Mouse (Mus musculus) G1E (cell line): ENCODE measurements around the gene Vmn2r40.
"Not testable (repeated sequence)": the region's sequence is repeated elsewhere in the genome, so short reads cannot be mapped to it uniquely, and the experiment has no call there.

Experiments
- CTCF ChIP-seq: IDR thresholded peaks from 2 replicates; pipeline ENCODE4 v1.5.1; 2012; ENCODE audit warnings: low read depth, low read length, inconsistent platforms, mixed read lengths
- GATA1 ChIP-seq: IDR thresholded peaks from 2 replicates; pipeline ENCODE4 v1.6.1; 2012; ENCODE audit warnings: borderline replicate concordance, low read length, inconsistent platforms, mixed read lengths
- GATA2 ChIP-seq: IDR thresholded peaks from 2 replicates; pipeline ENCODE4 v1.6.1; 2012; ENCODE audit warnings: low read depth, low read length, inconsistent platforms, borderline replicate concordance
- POLR2AphosphoS5 ChIP-seq: IDR thresholded peaks from 2 replicates; pipeline ENCODE4 v1.6.1; 2012; ENCODE audit warnings: low read depth, low read length, inconsistent platforms; ENCODE audit not compliant: insufficient replicate concordance
- TAL1 ChIP-seq: conservative IDR thresholded peaks from 2 replicates; pipeline ENCODE4 v1.6.1; 2012; ENCODE audit warnings: low read depth, low read length, inconsistent platforms, mixed read lengths

DNA sequence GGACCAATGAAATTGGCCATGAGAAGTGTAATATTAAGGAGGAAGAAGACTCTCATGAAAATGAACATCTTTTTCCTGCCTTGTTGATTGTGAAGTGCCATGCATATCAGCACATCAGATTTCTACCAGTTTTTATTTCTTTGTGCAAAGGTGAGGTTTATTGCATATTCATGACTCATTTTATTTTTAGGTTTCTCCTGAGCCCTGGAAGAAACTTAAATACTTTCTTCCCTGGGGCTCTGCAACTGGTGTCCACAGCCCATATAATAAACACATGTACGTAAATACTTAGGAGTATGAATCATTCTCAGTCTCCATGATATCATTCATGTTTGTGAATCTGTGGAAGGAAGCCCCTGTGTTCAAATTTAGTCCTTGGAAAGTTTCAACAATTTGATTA is at the start of gene Vmn2r40:
- TF ChIP-seq CTCF, GATA1, TAL1, POLR2AphosphoS5, GATA2: not testable (repeated sequence)
